Mouse (Mus musculus) heart, adult 11 months (tissue): Measurements from ENCODE around the gene Hspb11.

Source experiments
- DNase-seq: peaks from one replicate; pipeline ENCODE4 v3.0.0; 2022

The Hspb11 gene

GRCm38 (mm10) chr4:107318646-107319045, 65.3 kb downstream of the Hspb11 start:
- no peak for DNase-seq

- DNase-seq: no peak
Observed at GRCm38 (mm10) chr4:107321041-107321440, 67.6 kb downstream of the Hspb11 start.

- DNase-seq: no peak
Observed at GRCm38 (mm10) chr4:107323113-107323512, 69.7 kb downstream of the Hspb11 start.

GRCm38 (mm10) chr4:107328530-107328929, 75.1 kb downstream of the Hspb11 start:
- no peak for DNase-seq
